In genomic region chr3:137636571-137636970, GRCm38 (mm10) we compare ENCODE assay signal across 24 mouse cellular contexts. TPM values are rescaled to one million over a fixed set of nuclear protein-coding genes. Genes with fewer than 3 reads are reported as not detected.
"Had no signal": no experiment of that assay in that cellular context is flagged by ENCODE, and none has a peak within 500 bp of the region (broad histone marks: within the 10 kb centered on the region; RNA-seq: fewer than 3 reads in every experiment).

No protein-coding gene starts in this region.

- H3K27me3 ChIP-seq: neural tube, embryonic 15.5 days; stomach, embryonic 15.5 days had no signal

- DNase-seq: retina, postnatal 1 day; right cerebral cortex, adult 18-20 months; right cerebral cortex, postnatal 14 days; right cerebral cortex, postnatal 25 days; right cerebral cortex, postnatal 4 days; spleen, adult 18-20 months; thymus, adult 18-20 months; thymus, adult 2 months; thymus, postnatal 14 days; thymus, postnatal 25 days; thymus, postnatal 36 days; thymus, postnatal 4 days had no signal

- H3K4me1 ChIP-seq: neural tube, embryonic 15.5 days; stomach, embryonic 15.5 days had no signal

- H3K9me3 ChIP-seq: neural tube, embryonic 15.5 days; stomach, embryonic 15.5 days had no signal

- H3K9ac ChIP-seq: neural tube, embryonic 15.5 days; stomach, embryonic 15.5 days had no signal

- H3K4me2 ChIP-seq: neural tube, embryonic 15.5 days; stomach, embryonic 15.5 days had no signal

- H3K36me3 ChIP-seq: neural tube, embryonic 15.5 days; stomach, embryonic 15.5 days had no signal

- H3K4me3 ChIP-seq: neural tube, embryonic 15.5 days; stomach, embryonic 15.5 days had no signal

- H3K27ac ChIP-seq: neural tube, embryonic 15.5 days; stomach, embryonic 15.5 days; stomach, postnatal 0 days had no signal

RNA-seq across cellular contexts. Expression of gene Gm21962, which starts 34.8 kb away (rescaled TPM):
- total RNA-seq: neutrophil, adult 5-6 weeks had no signal
- polyA plus RNA-seq: neural tube, embryonic 14.5 days; neural tube, embryonic 15.5 days; small intestine, adult 2 months; spleen, adult 2 months; stomach, embryonic 14.5 days; stomach, embryonic 15.5 days; stomach, embryonic 16.5 days; stomach, postnatal 0 days; testis, adult 2 months; thymus, adult 2 months; thymus, postnatal 0 days; urinary bladder, adult 2 months had no signal
